Mouse (Mus musculus): ENCODE results near the gene Hs3st3a1.

DNA sequence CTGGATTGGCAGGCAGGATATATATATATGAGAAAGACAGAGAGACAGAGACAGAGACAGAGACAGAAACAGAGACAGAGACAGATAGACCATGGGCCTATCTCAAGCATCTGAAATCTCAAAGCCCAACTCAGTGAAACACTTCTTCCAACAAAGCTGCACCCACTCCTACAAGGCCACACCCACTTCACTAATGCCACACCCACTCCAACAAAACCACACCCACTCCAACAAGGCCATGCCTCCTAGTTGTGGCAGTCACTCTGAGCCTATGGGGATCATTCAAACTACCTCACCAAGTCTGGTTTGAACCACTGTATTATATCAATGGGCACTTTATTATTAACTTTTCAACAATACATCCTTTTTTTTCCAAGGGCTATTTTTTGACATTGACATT lies 35.6 kb downstream of the Hs3st3a1 start:
- TF ChIP-seq NANOG (IDR thresholded peaks at IDR 0.05; ENCODE audit: borderline replicate concordance, low read length) (no peak), CTCF (conservative IDR thresholded peaks at IDR 0.05; ENCODE audit: low read length) (no peak)
